Mouse (Mus musculus): ENCODE measurements around the gene Mrgprf. TPM values are rescaled to one million over a fixed set of nuclear protein-coding genes. Genes with fewer than 3 reads are reported as not detected.

The Mrgprf gene
- polyA plus RNA-seq (2016; fragmentation: Nextera tagmentation; extraction: Ambion mirVana) = 0.47 and 0.55 TPM in 2 replicates

- Histone ChIP-seq H3K4me3 (no peak within 1 kb of the TSS), H3K4me1 (peaks cover 11% of the 10 kb centered on the region), H3K9ac (0 out of 2 replicates have a peak within 1 kb of the TSS, but pooled peaks have one; percentile 8), H3K4me2 (replicated peaks) (no peak within 1 kb of the TSS), H3K27me3 (replicated peaks) (0 out of 2 replicates have a peak, but pooled peaks cover 4% of the 10 kb centered on the region), H3K27ac (no peak within 1 kb of the TSS), H3K36me3 (no peaks in the 10 kb centered on the region), H3K9me3 (no peaks in the 10 kb centered on the region)
- ATAC-seq (ENCODE audit: low FRiP score, low read depth) = no peak
- WGBS = 37% methylated on average over 13 of the region's 13 CpGs
Measured at GRCm38 (mm10) chr7:145300321-145301007, at the start of gene Mrgprf. TSS of gene Mrgprf (plus strand) at chr7:145300828.

- WGBS = 30% methylated on average over 8 of the region's 8 CpGs
- no peaks in the 10 kb centered on the region for H3K9me3 ChIP-seq
- no peaks in the 10 kb centered on the region for H3K27me3 ChIP-seq (replicated peaks)
- ATAC-seq (ENCODE audit: low FRiP score, low read depth) = peak; percentile 75; the same call in 1 of the 2 replicates
- no peaks in the 10 kb centered on the region for H3K4me1 ChIP-seq
- no peak overlapping the region for H3K9ac ChIP-seq
- no peak overlapping the region for H3K4me3 ChIP-seq
- H3K27ac ChIP-seq = no peak overlapping the region
- H3K36me3 ChIP-seq = peaks cover 5% of the 10 kb centered on the region; the same call in 1 of the 2 replicates
- H3K4me2 ChIP-seq (replicated peaks) = no peak overlapping the region
Measured at GRCm38 (mm10) chr7:145252715-145253476, 47.7 kb upstream of the Mrgprf start.

DNA sequence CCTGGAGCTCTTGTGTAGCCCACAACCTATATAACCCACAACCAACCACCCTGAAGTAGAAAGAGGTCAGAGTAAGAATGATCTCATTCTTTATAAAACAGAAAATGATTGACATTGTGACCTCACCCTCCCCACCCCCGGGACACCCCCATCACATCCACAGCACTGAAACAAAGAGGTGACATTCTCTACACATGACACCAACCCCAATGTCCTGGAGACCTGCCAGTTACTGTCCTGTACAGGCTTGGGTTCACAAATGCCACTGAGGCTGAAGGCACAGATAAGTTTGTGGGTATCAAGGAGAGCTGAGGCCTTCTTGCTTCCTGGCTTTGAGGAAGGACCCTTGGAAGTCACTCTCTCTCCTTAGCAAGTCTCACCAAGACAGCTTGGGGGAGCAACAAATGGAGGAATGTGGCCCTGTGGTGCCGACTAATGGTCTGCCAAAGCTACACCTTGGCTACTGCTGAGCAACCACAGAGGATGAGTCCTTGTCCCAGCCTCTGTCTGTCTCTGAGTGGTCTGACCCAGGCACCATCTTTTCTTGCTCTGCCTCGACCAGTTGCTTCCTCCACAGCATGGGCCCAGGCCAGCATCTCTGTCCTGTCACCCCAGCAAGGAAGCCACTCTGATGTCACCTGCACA is 46.5 kb upstream of the Mrgprf start:
- Histone ChIP-seq H3K36me3 (peaks cover 5% of the 10 kb centered on the region; the same call in 1 of the 2 replicates), H3K27me3 (replicated peaks) (no peaks in the 10 kb centered on the region), H3K4me2 (replicated peaks) (no peak overlapping the region), H3K4me1 (no peaks in the 10 kb centered on the region), H3K27ac (no peak overlapping the region), H3K9me3 (no peaks in the 10 kb centered on the region), H3K4me3 (no peak overlapping the region), H3K9ac (no peak overlapping the region)
- 73% methylated on average over 3 of the region's 3 CpGs for WGBS
- ATAC-seq (ENCODE audit: low FRiP score, low read depth) = no peak

DNA sequence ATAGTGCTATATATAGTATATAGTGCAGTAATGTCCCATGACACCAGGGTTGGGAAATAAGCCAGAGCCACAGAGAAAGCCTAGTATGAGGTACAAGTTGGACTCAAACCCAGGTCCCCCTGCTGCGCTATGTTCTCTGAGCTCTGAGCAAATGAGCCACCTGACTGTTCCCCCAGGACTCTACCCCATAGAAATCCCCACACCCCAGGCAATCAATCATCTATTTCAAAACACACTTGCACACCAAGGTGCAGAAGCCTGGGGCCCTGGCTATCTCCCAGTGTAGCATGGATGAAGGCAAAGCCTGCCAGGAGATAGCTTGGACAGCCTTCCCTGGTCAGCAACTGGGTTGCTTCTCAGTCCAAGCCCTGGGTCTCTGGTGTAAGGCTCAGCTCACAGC is 44.5 kb upstream of the Mrgprf start:
- 89% methylated on average over 1 of the region's 1 CpGs for WGBS
- H3K4me3 ChIP-seq = no peak overlapping the region
- no peaks in the 10 kb centered on the region for H3K9me3 ChIP-seq
- no peak overlapping the region for H3K9ac ChIP-seq
- no peak overlapping the region for H3K4me2 ChIP-seq (replicated peaks)
- H3K36me3 ChIP-seq = peaks cover 15% of the 10 kb centered on the region
- H3K27ac ChIP-seq = no peak overlapping the region
- no peaks in the 10 kb centered on the region for H3K27me3 ChIP-seq (replicated peaks)
- ATAC-seq (ENCODE audit: low FRiP score, low read depth) = no peak
- no peaks in the 10 kb centered on the region for H3K4me1 ChIP-seq

GRCm38 (mm10) chr7:145264202-145264601 is 36.4 kb upstream of the Mrgprf start:
- Histone ChIP-seq H3K4me2 (replicated peaks) (no peak overlapping the region), H3K4me3 (no peak overlapping the region), H3K36me3 (peaks cover 37% of the 10 kb centered on the region), H3K9me3 (no peaks in the 10 kb centered on the region), H3K27me3 (replicated peaks) (no peaks in the 10 kb centered on the region), H3K27ac (no peak overlapping the region), H3K9ac (no peak overlapping the region), H3K4me1 (no peaks in the 10 kb centered on the region)
- no peak for ATAC-seq (ENCODE audit: low FRiP score, low read depth)
- 91% methylated on average over 9 of the region's 9 CpGs for WGBS

GRCm38 (mm10) chr7:145266011-145266410 is 34.6 kb upstream of the Mrgprf start:
- Histone ChIP-seq H3K9me3 (no peaks in the 10 kb centered on the region), H3K4me3 (no peak overlapping the region), H3K36me3 (peaks cover 28% of the 10 kb centered on the region; the same call in 1 of the 2 replicates), H3K27ac (no peak overlapping the region), H3K4me1 (no peaks in the 10 kb centered on the region), H3K4me2 (replicated peaks) (no peak overlapping the region), H3K9ac (no peak overlapping the region), H3K27me3 (replicated peaks) (no peaks in the 10 kb centered on the region)
- WGBS = 92% methylated on average over 2 of the region's 2 CpGs
- no peak for ATAC-seq (ENCODE audit: low FRiP score, low read depth)

DNA sequence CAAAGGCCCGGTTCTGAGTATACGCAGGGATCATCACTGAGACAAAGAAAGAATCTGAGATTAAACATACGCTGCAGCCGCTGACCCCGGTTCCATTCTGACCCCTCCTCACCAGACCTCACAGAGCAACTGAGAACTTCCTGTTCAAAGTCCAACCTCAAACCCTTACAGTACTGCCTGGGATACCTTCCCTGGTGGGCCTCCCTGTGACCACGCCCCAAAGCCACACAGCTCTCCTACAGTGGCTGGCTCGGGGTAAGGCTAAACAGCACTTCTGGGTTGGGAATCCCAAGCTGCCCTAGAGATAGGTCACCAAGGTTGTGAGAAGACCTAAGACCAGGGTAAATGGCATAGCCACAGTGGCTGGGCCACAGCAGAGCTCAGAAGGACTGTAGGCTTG is 31.7 kb upstream of the Mrgprf start:
- H3K36me3 ChIP-seq = peaks cover 34% of the 10 kb centered on the region
- no peaks in the 10 kb centered on the region for H3K27me3 ChIP-seq (replicated peaks)
- H3K9me3 ChIP-seq = no peaks in the 10 kb centered on the region
- no peak overlapping the region for H3K9ac ChIP-seq
- WGBS = 91% methylated on average over 7 of the region's 7 CpGs
- H3K27ac ChIP-seq = no peak overlapping the region
- H3K4me1 ChIP-seq = no peaks in the 10 kb centered on the region
- H3K4me3 ChIP-seq = no peak overlapping the region
- no peak overlapping the region for H3K4me2 ChIP-seq (replicated peaks)
- ATAC-seq (ENCODE audit: low FRiP score, low read depth) = no peak

- Histone ChIP-seq H3K36me3 (peaks cover 33% of the 10 kb centered on the region), H3K4me2 (replicated peaks) (no peak overlapping the region), H3K9me3 (no peaks in the 10 kb centered on the region), H3K4me3 (no peak overlapping the region), H3K9ac (no peak overlapping the region), H3K27me3 (replicated peaks) (no peaks in the 10 kb centered on the region), H3K4me1 (no peaks in the 10 kb centered on the region), H3K27ac (no peak overlapping the region)
- no peak for ATAC-seq (ENCODE audit: low FRiP score, low read depth)
- 95% methylated on average over 5 of the region's 5 CpGs for WGBS
Measured at GRCm38 (mm10) chr7:145270955-145271354, 29.7 kb upstream of the Mrgprf start.

DNA sequence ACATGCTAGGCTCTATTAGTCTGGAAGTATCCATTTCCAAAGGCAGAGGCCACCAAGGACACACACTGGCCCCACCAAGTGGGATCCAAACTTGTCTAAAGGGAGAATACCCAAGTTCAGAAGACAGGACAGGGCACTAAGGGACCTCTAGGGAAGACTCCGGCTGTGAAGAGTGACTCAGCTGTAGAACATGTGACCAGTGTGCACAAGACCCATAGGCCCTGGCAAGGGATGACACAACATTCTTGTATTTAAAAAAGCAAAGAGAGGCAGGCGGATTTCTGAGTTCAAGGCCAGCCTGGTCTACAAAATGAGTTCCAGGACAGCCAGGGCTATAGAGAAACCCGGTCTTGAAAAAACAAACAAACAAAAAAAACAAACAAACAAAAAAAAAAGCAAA is 25.1 kb upstream of the Mrgprf start:
- Histone ChIP-seq H3K9ac (no peak overlapping the region), H3K36me3 (peaks cover 43% of the 10 kb centered on the region)

GRCm38 (mm10) chr7:145281396-145281795 is 19.2 kb upstream of the Mrgprf start:
- Histone ChIP-seq H3K9me3 (no peaks in the 10 kb centered on the region), H3K36me3 (peaks cover 27% of the 10 kb centered on the region; the same call in 1 of the 2 replicates), H3K27me3 (replicated peaks) (no peaks in the 10 kb centered on the region), H3K4me1 (peaks cover 11% of the 10 kb centered on the region), H3K27ac (no peak overlapping the region), H3K4me3 (no peak overlapping the region), H3K9ac (no peak overlapping the region), H3K4me2 (replicated peaks) (no peak overlapping the region)
- no peak for ATAC-seq (ENCODE audit: low FRiP score, low read depth)
- 81% methylated on average over 4 of the region's 4 CpGs for WGBS

More for the DNA sequence above, 25.1 kb upstream of the Mrgprf start:
- 83% methylated on average over 3 of the region's 3 CpGs for WGBS
- ATAC-seq (ENCODE audit: low FRiP score, low read depth) = no peak
- H3K9me3 ChIP-seq = no peaks in the 10 kb centered on the region
- no peaks in the 10 kb centered on the region for H3K27me3 ChIP-seq (replicated peaks)
- no peak overlapping the region for H3K27ac ChIP-seq
- H3K4me1 ChIP-seq = no peaks in the 10 kb centered on the region
- H3K4me2 ChIP-seq (replicated peaks) = no peak overlapping the region
- no peak overlapping the region for H3K4me3 ChIP-seq

- peaks cover 11% of the 10 kb centered on the region for H3K4me1 ChIP-seq
- peak overlapping the region; percentile 53 for H3K9ac ChIP-seq
- 56% methylated on average over 4 of the region's 4 CpGs for WGBS
- H3K4me2 ChIP-seq (replicated peaks) = peak overlapping the region; percentile 68
- no peaks in the 10 kb centered on the region for H3K9me3 ChIP-seq
- no peak overlapping the region for H3K27ac ChIP-seq
- H3K36me3 ChIP-seq = peaks cover 19% of the 10 kb centered on the region; the same call in 1 of the 2 replicates
- H3K27me3 ChIP-seq (replicated peaks) = no peaks in the 10 kb centered on the region
- H3K4me3 ChIP-seq = peak overlapping the region; percentile 47
- ATAC-seq (ENCODE audit: low FRiP score, low read depth) = no peak
Measured at GRCm38 (mm10) chr7:145283041-145283440, 17.6 kb upstream of the Mrgprf start.
